Mouse (Mus musculus): ENCODE data around the gene H2al1h. TPM values are rescaled to one million over a fixed set of nuclear protein-coding genes. Genes with fewer than 3 reads are reported as not detected.

The H2al1h gene
- polyA plus RNA-seq, 2 experiments from 2014 or later = not detected

Other genes starting within 250 kb of the H2al1h start
- not detected for gene H2al1a, start 22.2 kb upstream of the H2al1h start, polyA plus RNA-seq (2017; shearing (Covaris generic))
- gene H2al1b, start 19.1 kb upstream of the H2al1h start, polyA plus RNA-seq (2017; shearing (Covaris generic)) = not detected
- not detected for gene H2al1c, start 15.8 kb upstream of the H2al1h start, polyA plus RNA-seq (2017; shearing (Covaris generic))
- gene H2al1d, start 12.7 kb upstream of the H2al1h start, polyA plus RNA-seq (2017; shearing (Covaris generic)) = not detected
- gene H2al1e, start 9.6 kb upstream of the H2al1h start, polyA plus RNA-seq (2017; shearing (Covaris generic)) = not detected
- gene H2al1f, start 6.3 kb upstream of the H2al1h start, polyA plus RNA-seq (2017; shearing (Covaris generic)) = not detected
- not detected for gene H2al1g, start 3.2 kb upstream of the H2al1h start, polyA plus RNA-seq (2017; shearing (Covaris generic))
- gene H2al1i, start 3.2 kb downstream of the H2al1h start, polyA plus RNA-seq (2017; shearing (Covaris generic)) = not detected
- not detected for gene H2al1j, start 6.3 kb downstream of the H2al1h start, polyA plus RNA-seq (2017; shearing (Covaris generic))